Mouse (Mus musculus): ENCODE results near the gene Fat4. TPM values are rescaled to one million over a fixed set of nuclear protein-coding genes. Genes with fewer than 3 reads are reported as not detected.

Fat4 gene
- polyA plus RNA-seq, 1 experiment from 2014 or later = 7.3 TPM

DNA sequence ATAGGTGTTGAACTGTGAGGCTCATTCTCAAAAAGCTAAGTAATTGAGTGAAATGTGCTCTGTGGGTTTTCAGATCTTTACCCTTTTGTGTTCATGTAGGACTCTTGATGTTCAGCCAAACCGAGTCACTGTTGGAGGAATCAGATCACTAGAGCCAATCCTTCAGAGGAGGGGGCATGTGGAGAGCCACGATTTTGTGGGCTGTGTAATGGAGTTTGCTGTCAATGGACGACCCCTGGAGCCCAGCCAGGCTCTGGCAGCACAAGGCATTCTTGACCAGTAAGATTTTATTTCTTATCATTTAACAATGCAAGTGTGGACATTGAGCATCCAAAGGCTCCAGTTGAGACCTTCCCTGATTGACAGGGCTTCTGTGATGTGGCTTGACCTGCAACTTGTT, 113.3 kb downstream of the Fat4 start:
- no peaks in the 10 kb centered on the region for H3K4me1 ChIP-seq
- ATAC-seq (ENCODE audit: insufficient read depth, low FRiP score, low read depth) = no peak
- 68% methylated on average over 3 of the region's 3 CpGs for WGBS

DNA sequence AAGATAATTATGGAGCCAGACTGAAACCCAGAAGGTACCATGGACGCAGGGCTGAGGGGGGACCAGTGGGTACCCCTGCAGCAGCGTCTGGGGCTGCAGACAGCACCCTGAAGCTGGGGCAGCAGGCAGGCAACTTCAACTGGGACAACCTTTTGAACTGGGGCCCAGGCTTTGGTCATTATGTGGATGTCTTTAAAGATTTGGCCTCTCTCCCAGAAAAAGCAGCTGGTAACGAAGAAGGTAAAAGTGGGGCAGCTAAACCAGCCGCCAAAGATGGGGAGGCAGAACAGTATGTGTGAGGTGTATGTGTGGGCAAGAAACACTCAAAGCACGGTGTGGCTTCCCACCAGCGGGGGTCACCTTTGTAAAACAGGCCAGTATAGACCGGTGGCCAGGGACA, 123.8 kb downstream of the Fat4 start:
- no peaks in the 10 kb centered on the region for H3K4me1 ChIP-seq
- no peaks in the 10 kb centered on the region for H3K9me3 ChIP-seq
- no peak overlapping the region for H3K27ac ChIP-seq
- no peak overlapping the region for H3K4me2 ChIP-seq
- H3K9ac ChIP-seq = no peak overlapping the region
- 0 out of 2 replicates have a peak, but pooled peaks cover 23% of the 10 kb centered on the region for H3K36me3 ChIP-seq
- no peaks in the 10 kb centered on the region for H3K27me3 ChIP-seq (replicated peaks)
- ATAC-seq (ENCODE audit: insufficient read depth, low FRiP score, low read depth) = no peak
- no peak overlapping the region for H3K4me3 ChIP-seq (replicated peaks)
- 77% methylated on average over 7 of the region's 7 CpGs for WGBS

More for the DNA sequence above, 113.3 kb downstream of the Fat4 start:
- Histone ChIP-seq H3K4me2 (no peak overlapping the region), H3K9me3 (no peaks in the 10 kb centered on the region), H3K36me3 (no peaks in the 10 kb centered on the region), H3K27me3 (replicated peaks) (no peaks in the 10 kb centered on the region), H3K9ac (no peak overlapping the region), H3K27ac (no peak overlapping the region), H3K4me3 (replicated peaks) (no peak overlapping the region)

DNA sequence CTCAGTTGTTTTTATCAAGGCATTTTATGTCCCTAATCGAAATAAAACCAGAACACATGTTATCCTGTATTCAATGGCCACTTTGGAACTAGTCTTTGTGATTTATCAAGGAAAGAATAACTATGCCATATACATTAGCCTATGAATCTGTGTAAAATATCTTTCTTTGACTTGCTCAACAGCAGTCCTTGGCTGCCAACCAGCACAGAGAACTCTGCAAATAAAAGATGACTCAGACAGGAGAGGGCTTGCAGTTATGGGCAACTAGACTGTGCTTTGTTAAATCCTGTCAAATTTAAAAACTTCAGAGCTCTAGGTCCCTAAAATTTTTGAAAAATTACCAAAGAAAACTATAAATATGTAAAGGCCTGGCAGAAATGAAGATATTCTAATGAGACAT, 130.9 kb downstream of the Fat4 start:
- ATAC-seq (ENCODE audit: insufficient read depth, low FRiP score, low read depth) = no peak
- Histone ChIP-seq H3K9me3 (no peaks in the 10 kb centered on the region), H3K36me3 (no peaks in the 10 kb centered on the region), H3K4me1 (no peaks in the 10 kb centered on the region), H3K4me2 (no peak overlapping the region), H3K27ac (no peak overlapping the region), H3K27me3 (replicated peaks) (no peaks in the 10 kb centered on the region), H3K9ac (no peak overlapping the region), H3K4me3 (replicated peaks) (no peak overlapping the region)
- 62% methylated on average over 1 of the region's 1 CpGs for WGBS

DNA sequence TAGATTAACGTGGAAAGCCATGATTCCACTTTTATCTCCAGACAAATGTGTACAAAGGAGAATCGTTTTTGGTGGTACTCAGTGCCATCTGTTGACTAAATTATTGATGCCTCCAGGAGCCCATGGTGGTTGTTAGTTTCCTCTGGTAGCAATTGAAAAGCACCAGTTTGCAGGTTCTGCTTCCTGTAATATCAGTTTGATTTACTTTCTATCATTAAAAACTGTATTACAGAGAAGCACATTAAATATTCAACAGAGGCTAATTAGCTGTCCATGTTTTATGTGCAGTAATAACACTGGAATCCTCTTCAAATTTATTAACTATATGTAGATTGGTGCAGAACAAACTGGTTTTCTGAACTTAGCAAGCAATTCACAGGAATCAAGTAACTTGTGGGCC, 149.4 kb downstream of the Fat4 start:
- ATAC-seq (ENCODE audit: insufficient read depth, low FRiP score, low read depth) = no peak
- H3K27ac ChIP-seq = no peak overlapping the region
- no peaks in the 10 kb centered on the region for H3K9me3 ChIP-seq
- H3K9ac ChIP-seq = no peak overlapping the region
- H3K4me2 ChIP-seq = no peak overlapping the region
- H3K4me3 ChIP-seq (replicated peaks) = no peak overlapping the region
- no peaks in the 10 kb centered on the region for H3K27me3 ChIP-seq (replicated peaks)
- H3K36me3 ChIP-seq = no peaks in the 10 kb centered on the region
- 47% methylated on average over 2 of the region's 2 CpGs for WGBS
- H3K4me1 ChIP-seq = no peaks in the 10 kb centered on the region

GRCm38 (mm10) chr3:39046425-39046824, 159.7 kb downstream of the Fat4 start:
- no peak for ATAC-seq (ENCODE audit: insufficient read depth, low FRiP score, low read depth)

DNA sequence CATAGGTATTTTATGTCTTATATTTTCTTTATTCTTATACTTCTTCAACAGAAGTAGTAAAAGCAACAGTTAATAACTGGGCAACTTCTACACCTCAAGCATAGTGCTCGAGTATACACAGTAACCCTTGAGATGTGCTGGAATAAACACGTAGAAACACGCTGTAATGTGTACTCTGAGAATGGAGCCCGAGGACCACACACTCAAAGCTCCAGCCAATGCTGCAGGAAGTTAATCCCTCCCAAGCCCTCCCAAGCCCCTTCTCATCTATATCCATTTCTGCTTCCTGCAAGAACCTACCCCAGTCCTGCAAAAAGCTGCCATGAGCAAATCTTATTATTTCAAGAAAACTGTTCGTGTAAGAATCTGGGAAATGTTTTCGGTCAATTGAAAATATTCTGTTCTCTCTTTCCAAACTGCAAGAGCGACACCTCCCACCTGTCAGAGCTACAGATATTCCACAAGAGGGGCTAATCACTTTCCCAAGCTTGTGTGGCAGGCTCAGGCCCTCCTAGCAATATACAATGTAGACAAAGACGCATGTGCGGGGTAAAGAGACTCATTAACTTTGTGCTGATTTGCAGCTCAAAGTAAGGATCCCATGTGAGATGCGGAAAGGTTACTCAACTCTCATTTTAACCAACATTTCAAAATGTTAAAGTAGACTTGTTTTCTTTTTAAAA, 161.0 kb downstream of the Fat4 start:
- no peak overlapping the region for H3K27ac ChIP-seq
- no peaks in the 10 kb centered on the region for H3K4me1 ChIP-seq
- no peaks in the 10 kb centered on the region for H3K27me3 ChIP-seq (replicated peaks)
- H3K4me3 ChIP-seq (replicated peaks) = no peak overlapping the region
- no peak overlapping the region for H3K9ac ChIP-seq
- H3K36me3 ChIP-seq = no peaks in the 10 kb centered on the region
- H3K4me2 ChIP-seq = no peak overlapping the region
- ATAC-seq (ENCODE audit: insufficient read depth, low FRiP score, low read depth) = no peak
- H3K9me3 ChIP-seq = no peaks in the 10 kb centered on the region
- WGBS = 55% methylated on average over 10 of the region's 10 CpGs

More at GRCm38 (mm10) chr3:39046425-39046824, 159.7 kb downstream of the Fat4 start:
- Histone ChIP-seq H3K9me3 (no peaks in the 10 kb centered on the region), H3K36me3 (no peaks in the 10 kb centered on the region), H3K27ac (no peak overlapping the region), H3K4me2 (no peak overlapping the region), H3K9ac (no peak overlapping the region), H3K4me1 (no peaks in the 10 kb centered on the region), H3K27me3 (replicated peaks) (no peaks in the 10 kb centered on the region), H3K4me3 (replicated peaks) (no peak overlapping the region)
- 38% methylated on average over 4 of the region's 4 CpGs for WGBS

DNA sequence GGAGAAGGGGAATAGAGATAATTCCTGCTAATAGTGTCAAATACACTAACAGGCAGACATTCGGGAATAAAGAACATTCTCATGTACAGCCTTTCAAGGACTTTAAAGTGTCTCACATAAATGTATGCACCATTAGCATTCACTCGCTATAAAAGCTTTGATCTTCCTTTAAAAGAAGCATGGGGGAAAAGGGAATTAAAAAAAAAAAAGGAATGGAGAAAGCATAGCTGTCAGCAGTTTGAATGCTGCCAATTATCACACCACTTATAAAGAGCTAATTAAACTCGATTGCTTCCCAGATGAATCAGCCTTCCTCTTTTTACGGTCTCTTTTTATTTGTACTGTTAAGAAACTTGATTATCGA, 161.5 kb downstream of the Fat4 start:
- WGBS = 78% methylated on average over 5 of the region's 5 CpGs
- no peaks in the 10 kb centered on the region for H3K4me1 ChIP-seq
- no peak overlapping the region for H3K27ac ChIP-seq
- no peak overlapping the region for H3K4me3 ChIP-seq (replicated peaks)
- no peak for ATAC-seq (ENCODE audit: insufficient read depth, low FRiP score, low read depth)
- no peaks in the 10 kb centered on the region for H3K27me3 ChIP-seq (replicated peaks)
- H3K4me2 ChIP-seq = no peak overlapping the region
- no peaks in the 10 kb centered on the region for H3K9me3 ChIP-seq
- no peak overlapping the region for H3K9ac ChIP-seq
- no peaks in the 10 kb centered on the region for H3K36me3 ChIP-seq

GRCm38 (mm10) chr3:39050130-39050529, 163.4 kb downstream of the Fat4 start:
- 100% methylated on average over 1 of the region's 1 CpGs for WGBS
- H3K27ac ChIP-seq = no peak overlapping the region
- no peak overlapping the region for H3K9ac ChIP-seq
- no peak overlapping the region for H3K4me3 ChIP-seq (replicated peaks)
- H3K27me3 ChIP-seq (replicated peaks) = no peaks in the 10 kb centered on the region
- H3K4me1 ChIP-seq = no peaks in the 10 kb centered on the region
- H3K36me3 ChIP-seq = no peaks in the 10 kb centered on the region
- no peak overlapping the region for H3K4me2 ChIP-seq
- ATAC-seq (ENCODE audit: insufficient read depth, low FRiP score, low read depth) = no peak
- H3K9me3 ChIP-seq = no peaks in the 10 kb centered on the region

DNA sequence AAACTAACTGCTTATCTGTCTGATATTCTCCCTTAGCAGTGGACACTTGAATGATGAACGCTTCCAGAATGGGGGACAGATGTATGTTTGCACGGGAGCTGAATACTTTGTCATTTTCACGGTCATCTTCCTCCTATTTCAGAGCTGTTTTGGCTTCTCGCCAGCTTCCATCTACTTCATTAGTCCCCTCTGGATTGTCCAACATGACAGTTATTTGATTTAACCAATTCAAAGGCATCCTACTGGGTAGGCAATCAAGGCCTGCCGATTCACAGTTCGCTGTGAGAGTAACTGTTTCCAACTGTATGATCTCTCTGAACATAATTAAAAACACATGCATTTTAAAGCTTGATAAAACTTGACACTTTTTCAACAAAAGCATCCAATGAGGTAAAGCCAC, 166.3 kb downstream of the Fat4 start:
- Histone ChIP-seq H3K4me1 (no peaks in the 10 kb centered on the region), H3K4me3 (replicated peaks) (no peak overlapping the region), H3K9ac (no peak overlapping the region), H3K36me3 (no peaks in the 10 kb centered on the region), H3K4me2 (no peak overlapping the region), H3K9me3 (no peaks in the 10 kb centered on the region), H3K27me3 (replicated peaks) (no peaks in the 10 kb centered on the region), H3K27ac (no peak overlapping the region)
- no peak for ATAC-seq (ENCODE audit: insufficient read depth, low FRiP score, low read depth)
- 34% methylated on average over 6 of the region's 6 CpGs for WGBS

All from stomach, embryonic 15.5 days (tissue).